Mouse (Mus musculus) liver, adult 2 months (tissue): ENCODE measurements at regions not wholly inside any gene's neighbourhood (a gene's known extent, or its start where the extent isn't known, plus 50 kb on each side); places are given as distances from the start of the nearest gene placed in this dataset.

Source experiments
- CTCF ChIP-seq: fragments of 200-500 bp; IDR thresholded peaks from 2 replicates; pipeline ENCODE4 v1.5.1; 2011; ENCODE audit warnings: low read depth, low read length, control low read depth
- POLR2A ChIP-seq: fragments of 200-500 bp; IDR thresholded peaks from 2 replicates; pipeline ENCODE4 v1.6.1; 2011; ENCODE audit warnings: low read length, control low read depth; ENCODE audit not compliant: insufficient read depth; ENCODE audit errors: extremely low read depth

GRCm38 (mm10) chr10:98780938-98781337, 133.3 kb upstream of the Atp2b1 start:
- TF ChIP-seq CTCF (no peak), POLR2A (no peak)
